Mouse (Mus musculus): Measurements from ENCODE around the gene Metrnl. TPM values are rescaled to one million over a fixed set of nuclear protein-coding genes. Genes with fewer than 3 reads are reported as not detected.
A peak's percentile ranks its signal among the peaks of the same experiment; 100 is the strongest.
"Not testable (repeated sequence)": the region's sequence is repeated elsewhere in the genome, so short reads cannot be mapped to it uniquely, and the experiment has no call there.

Gene Metrnl
- polyA plus RNA-seq, 1 experiment from 2014 or later, result 18.9 TPM

DNA sequence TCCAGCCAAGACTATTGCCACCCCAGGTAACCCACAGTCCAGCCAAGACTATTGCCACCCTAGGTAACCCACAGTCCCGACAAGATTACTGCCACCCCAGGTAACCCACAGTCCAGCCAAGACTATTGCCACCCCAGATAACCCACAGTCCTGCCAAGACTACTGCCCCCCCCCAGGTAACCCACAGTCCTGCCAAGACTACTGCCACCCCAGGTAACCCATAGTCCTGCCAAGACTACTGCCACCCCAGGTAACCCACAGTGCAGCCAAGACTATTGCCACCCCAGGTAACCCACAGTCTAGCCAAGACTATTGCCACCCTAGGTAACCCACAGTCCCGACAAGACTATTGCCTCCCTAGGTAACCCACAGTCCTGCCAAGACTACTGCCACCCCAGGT lies 40.7 kb upstream of the Metrnl start:
- not testable (repeated sequence) for H3K36me3 ChIP-seq (replicated peaks; ENCODE audit: control insufficient read depth, insufficient read depth); H3K4me3 ChIP-seq (replicated peaks; ENCODE audit: low read length); H3K4me1 ChIP-seq (replicated peaks; ENCODE audit: control insufficient read depth, insufficient read depth, low read length); DNase-seq (ENCODE audit: low spot score); H3K27me3 ChIP-seq (ENCODE audit: control insufficient read depth, insufficient read depth, low read length); H3K4me2 ChIP-seq (replicated peaks); H3K27ac ChIP-seq; H3K9ac ChIP-seq; H3K9me3 ChIP-seq (ENCODE audit: control insufficient read depth, low read length); ATAC-seq (ENCODE audit: low FRiP score)
- 92% methylated on average over 2 of the region's 2 CpGs for WGBS

GRCm38 (mm10) chr11:121661116-121661515 lies 40.2 kb upstream of the Metrnl start:
- H3K9ac ChIP-seq, result no peak overlapping the region
- 93% methylated on average over 2 of the region's 2 CpGs for WGBS
- H3K27ac ChIP-seq, result no peak overlapping the region
- H3K4me2 ChIP-seq (replicated peaks), result no peak overlapping the region
- no peaks in the 10 kb centered on the region for H3K27me3 ChIP-seq (ENCODE audit: control insufficient read depth, insufficient read depth, low read length)
- no peak overlapping the region for H3K4me3 ChIP-seq (replicated peaks; ENCODE audit: low read length)
- no peaks in the 10 kb centered on the region for H3K4me1 ChIP-seq (replicated peaks; ENCODE audit: control insufficient read depth, insufficient read depth, low read length)
- H3K9me3 ChIP-seq (ENCODE audit: control insufficient read depth, low read length), result no peaks in the 10 kb centered on the region
- no peaks in the 10 kb centered on the region; the same call in 1 of the 2 replicates for H3K36me3 ChIP-seq (replicated peaks; ENCODE audit: control insufficient read depth, insufficient read depth)
- ATAC-seq (ENCODE audit: low FRiP score) (no peak), DNase-seq (ENCODE audit: low spot score) (no peak)

GRCm38 (mm10) chr11:121667541-121667940 lies 33.8 kb upstream of the Metrnl start:
- no peak for DNase-seq (ENCODE audit: low spot score)
- no peak for ATAC-seq (ENCODE audit: low FRiP score)
- no peak overlapping the region for H3K4me2 ChIP-seq (replicated peaks)
- no peak overlapping the region for H3K9ac ChIP-seq
- WGBS, result 95% methylated on average over 4 of the region's 4 CpGs
- no peak overlapping the region for H3K4me3 ChIP-seq (replicated peaks; ENCODE audit: low read length)
- H3K4me1 ChIP-seq (replicated peaks; ENCODE audit: control insufficient read depth, insufficient read depth, low read length), result 0 out of 2 replicates have a peak, but pooled peaks cover 3% of the 10 kb centered on the region
- no peaks in the 10 kb centered on the region for H3K9me3 ChIP-seq (ENCODE audit: control insufficient read depth, low read length)
- no peak overlapping the region for H3K27ac ChIP-seq
- no peaks in the 10 kb centered on the region for H3K27me3 ChIP-seq (ENCODE audit: control insufficient read depth, insufficient read depth, low read length)
- no peaks in the 10 kb centered on the region; the same call in 1 of the 2 replicates for H3K36me3 ChIP-seq (replicated peaks; ENCODE audit: control insufficient read depth, insufficient read depth)

GRCm38 (mm10) chr11:121668776-121669175 lies 32.6 kb upstream of the Metrnl start:
- ATAC-seq (ENCODE audit: low FRiP score), result no peak
- no peaks in the 10 kb centered on the region for H3K27me3 ChIP-seq (ENCODE audit: control insufficient read depth, insufficient read depth, low read length)
- peaks cover 7% of the 10 kb centered on the region; the same call in 1 of the 2 replicates for H3K4me1 ChIP-seq (replicated peaks; ENCODE audit: control insufficient read depth, insufficient read depth, low read length)
- 94% methylated on average over 5 of the region's 5 CpGs for WGBS
- no peak overlapping the region for H3K4me2 ChIP-seq (replicated peaks)
- no peaks in the 10 kb centered on the region; the same call in 1 of the 2 replicates for H3K36me3 ChIP-seq (replicated peaks; ENCODE audit: control insufficient read depth, insufficient read depth)
- DNase-seq (ENCODE audit: low spot score), result no peak
- H3K9ac ChIP-seq, result no peak overlapping the region
- no peak overlapping the region for H3K4me3 ChIP-seq (replicated peaks; ENCODE audit: low read length)
- no peak overlapping the region for H3K27ac ChIP-seq
- no peaks in the 10 kb centered on the region for H3K9me3 ChIP-seq (ENCODE audit: control insufficient read depth, low read length)

- WGBS, result 98% methylated on average over 5 of the region's 5 CpGs
- no peak overlapping the region for H3K9ac ChIP-seq
Measured at GRCm38 (mm10) chr11:121670926-121671325, 30.4 kb upstream of the Metrnl start.

GRCm38 (mm10) chr11:121672312-121672989 lies 28.9 kb upstream of the Metrnl start:
- DNase-seq (ENCODE audit: low spot score), result no peak
- Histone ChIP-seq H3K4me1 (replicated peaks; ENCODE audit: control insufficient read depth, insufficient read depth, low read length) (peaks cover 8% of the 10 kb centered on the region; the same call in 1 of the 2 replicates), H3K27ac (peak overlapping the region; percentile 91), H3K4me3 (replicated peaks; ENCODE audit: low read length) (peak overlapping the region; percentile 61), H3K9me3 (ENCODE audit: control insufficient read depth, low read length) (no peaks in the 10 kb centered on the region), H3K27me3 (ENCODE audit: control insufficient read depth, insufficient read depth, low read length) (no peaks in the 10 kb centered on the region), H3K4me2 (replicated peaks) (peak overlapping the region; percentile 83), H3K9ac (peak overlapping the region; percentile 80), H3K36me3 (replicated peaks; ENCODE audit: control insufficient read depth, insufficient read depth) (no peaks in the 10 kb centered on the region)
- 4% methylated on average over 22 of the region's 22 CpGs for WGBS
- no peak; the same call in 1 of the 2 replicates for ATAC-seq (ENCODE audit: low FRiP score)

More at GRCm38 (mm10) chr11:121670926-121671325, 30.4 kb upstream of the Metrnl start:
- Histone ChIP-seq H3K4me1 (replicated peaks; ENCODE audit: control insufficient read depth, insufficient read depth, low read length) (peaks cover 8% of the 10 kb centered on the region; the same call in 1 of the 2 replicates), H3K27me3 (ENCODE audit: control insufficient read depth, insufficient read depth, low read length) (no peaks in the 10 kb centered on the region), H3K4me3 (replicated peaks; ENCODE audit: low read length) (no peak overlapping the region), H3K27ac (no peak overlapping the region), H3K9me3 (ENCODE audit: control insufficient read depth, low read length) (no peaks in the 10 kb centered on the region), H3K4me2 (replicated peaks) (no peak overlapping the region), H3K36me3 (replicated peaks; ENCODE audit: control insufficient read depth, insufficient read depth) (no peaks in the 10 kb centered on the region)
- DNase-seq (ENCODE audit: low spot score), result no peak
- ATAC-seq (ENCODE audit: low FRiP score), result no peak

GRCm38 (mm10) chr11:121672990-121673572 lies 28.3 kb upstream of the Metrnl start, which contains the start of gene B3gntl1:
Gene B3gntl1 (minus strand): TSS chr11:121673153.
- H3K36me3 ChIP-seq (replicated peaks; ENCODE audit: control insufficient read depth, insufficient read depth), result no peaks in the 10 kb centered on the region
- H3K27me3 ChIP-seq (ENCODE audit: control insufficient read depth, insufficient read depth, low read length), result no peaks in the 10 kb centered on the region
- H3K4me2 ChIP-seq (replicated peaks), result peak within 1 kb of the TSS; percentile 83
- peak; percentile 100 for DNase-seq (ENCODE audit: low spot score)
- ATAC-seq (ENCODE audit: low FRiP score), result peak; percentile 100
- peaks cover 8% of the 10 kb centered on the region; the same call in 1 of the 2 replicates for H3K4me1 ChIP-seq (replicated peaks; ENCODE audit: control insufficient read depth, insufficient read depth, low read length)
- H3K4me3 ChIP-seq (replicated peaks; ENCODE audit: low read length), result peak within 1 kb of the TSS; percentile 61
- H3K27ac ChIP-seq, result peak within 1 kb of the TSS; percentile 91
- H3K9ac ChIP-seq, result peak within 1 kb of the TSS; percentile 80
- WGBS, result under 1% methylated on average over 46 of the region's 46 CpGs
- H3K9me3 ChIP-seq (ENCODE audit: control insufficient read depth, low read length), result no peaks in the 10 kb centered on the region

- peak overlapping the region; percentile 80 for H3K9ac ChIP-seq
- peak overlapping the region; percentile 65 for H3K4me2 ChIP-seq (replicated peaks)
- no peak for DNase-seq (ENCODE audit: low spot score)
- peak overlapping the region; percentile 61 for H3K4me3 ChIP-seq (replicated peaks; ENCODE audit: low read length)
- ATAC-seq (ENCODE audit: low FRiP score), result no peak
- H3K27ac ChIP-seq, result peak overlapping the region; percentile 91
- peaks cover 8% of the 10 kb centered on the region; the same call in 1 of the 2 replicates for H3K4me1 ChIP-seq (replicated peaks; ENCODE audit: control insufficient read depth, insufficient read depth, low read length)
- no peaks in the 10 kb centered on the region for H3K36me3 ChIP-seq (replicated peaks; ENCODE audit: control insufficient read depth, insufficient read depth)
- no peaks in the 10 kb centered on the region for H3K27me3 ChIP-seq (ENCODE audit: control insufficient read depth, insufficient read depth, low read length)
- no peaks in the 10 kb centered on the region for H3K9me3 ChIP-seq (ENCODE audit: control insufficient read depth, low read length)
- WGBS, result 76% methylated on average over 7 of the region's 7 CpGs
Measured at GRCm38 (mm10) chr11:121673629-121674028, 27.7 kb upstream of the Metrnl start.

- Histone ChIP-seq H3K4me1 (replicated peaks; ENCODE audit: control insufficient read depth, insufficient read depth, low read length) (peaks cover 8% of the 10 kb centered on the region; the same call in 1 of the 2 replicates), H3K4me3 (replicated peaks; ENCODE audit: low read length) (no peak overlapping the region), H3K9me3 (ENCODE audit: control insufficient read depth, low read length) (no peaks in the 10 kb centered on the region), H3K4me2 (replicated peaks) (no peak overlapping the region), H3K9ac (no peak overlapping the region), H3K36me3 (replicated peaks; ENCODE audit: control insufficient read depth, insufficient read depth) (no peaks in the 10 kb centered on the region), H3K27me3 (ENCODE audit: control insufficient read depth, insufficient read depth, low read length) (no peaks in the 10 kb centered on the region), H3K27ac (no peak overlapping the region)
- no peak for ATAC-seq (ENCODE audit: low FRiP score)
- DNase-seq (ENCODE audit: low spot score), result no peak
- WGBS, result 90% methylated on average over 2 of the region's 2 CpGs
Measured at GRCm38 (mm10) chr11:121676836-121677235, 24.5 kb upstream of the Metrnl start.

Data from hindbrain, embryonic 14.5 days (tissue).